Mouse (Mus musculus) spleen, adult 18-20 months (tissue): ENCODE measurements around the gene Prrt4.

Source experiments
- DNase-seq, 2 experiments: peaks; one replicate each; pipeline ENCODE4 v3.0.0; 2022; ENCODE audit warnings: mixed read lengths in 2 of 2

Gene Prrt4

GRCm38 (mm10) chr6:29147407-29148010, 31.9 kb downstream of the Prrt4 start:
- no peak for DNase-seq

- no peak for DNase-seq
Observed at GRCm38 (mm10) chr6:29146641-29147040, 32.7 kb downstream of the Prrt4 start.

- no peak for DNase-seq
Observed at GRCm38 (mm10) chr6:29145456-29146307, 33.7 kb downstream of the Prrt4 start.

GRCm38 (mm10) chr6:29144971-29145370, 34.4 kb downstream of the Prrt4 start:
- DNase-seq, result no peak

- DNase-seq, result peak in 1 of 2 experiments; percentile 45
Observed at GRCm38 (mm10) chr6:29143608-29144007, 35.8 kb downstream of the Prrt4 start.

GRCm38 (mm10) chr6:29137441-29137840, 41.9 kb downstream of the Prrt4 start:
- DNase-seq, result no peak

- DNase-seq, result no peak
Observed at GRCm38 (mm10) chr6:29133100-29133499, 46.3 kb downstream of the Prrt4 start.

- DNase-seq, result no peak
Observed at GRCm38 (mm10) chr6:29126878-29127426, 52.4 kb downstream of the Prrt4 start.

GRCm38 (mm10) chr6:29119990-29120389, 59.4 kb downstream of the Prrt4 start:
- DNase-seq, result no peak
